Mouse (Mus musculus): ENCODE measurements around the gene Gcfc2. TPM values are rescaled to one million over a fixed set of nuclear protein-coding genes. Genes with fewer than 3 reads are reported as not detected.

Gene Gcfc2
- total and polyA plus RNA-seq, 3 experiments, result 9.8 to 15.1 TPM; not detected in 1

- no peak for TF ChIP-seq NELFE (IDR thresholded peaks at IDR 0.05; ENCODE audit: low read depth, low read length)
- TF ChIP-seq POLR2A (IDR thresholded peaks at IDR 0.05; ENCODE audit: control insufficient read depth in 1 of 2, insufficient read depth in 1 of 2, low read depth in 1 of 2, low read length in 2 of 2, poor library complexity in 1 of 2), result no peak
- no peak for TF ChIP-seq POLR2AphosphoS5 (IDR thresholded peaks at IDR 0.05; ENCODE audit: borderline replicate concordance, low read depth, low read length)
- no peak for TF ChIP-seq E2F4 (IDR thresholded peaks at IDR 0.05; ENCODE audit: borderline replicate concordance, low read depth, low read length)
- no peak for TF ChIP-seq GATA1 (IDR thresholded peaks at IDR 0.05; ENCODE audit: low read depth, low read length)
- TF ChIP-seq ZC3H11A (IDR thresholded peaks at IDR 0.05; ENCODE audit: low read depth, low read length), result no peak
- TF ChIP-seq MYC (IDR thresholded peaks at IDR 0.05; ENCODE audit: low read depth, low read length), result no peak
- no peak for TF ChIP-seq ZNF384 (IDR thresholded peaks at IDR 0.05; ENCODE audit: low read depth, low read length)
- TF ChIP-seq MYB (IDR thresholded peaks at IDR 0.05; ENCODE audit: low read depth, low read length), result no peak
- peaks cover 0 to 26% of the 10 kb centered on the region in 2 experiments; a peak in 2 of 4 replicates for H3K36me3 ChIP-seq (ENCODE audit: control insufficient read depth in 1 of 2, insufficient read depth in 2 of 2, low read length in 2 of 2)
- H3K9ac ChIP-seq (ENCODE audit: control insufficient read depth, low read depth, low read length, poor library complexity, severe bottlenecking), result no peak overlapping the region
- no peak overlapping the region for H3K27ac ChIP-seq (ENCODE audit: control insufficient read depth, low read depth, low read length)
- no peaks in the 10 kb centered on the region for H3K4me1 ChIP-seq (ENCODE audit: control insufficient read depth in 1 of 2, insufficient read depth in 2 of 2, low read length in 2 of 2)
- DNase-seq (ENCODE audit: low read depth, low spot score), result no peak
- H3K79me2 ChIP-seq (ENCODE audit: control insufficient read depth, insufficient read depth, low read length, poor library complexity), result no peaks in the 10 kb centered on the region
- H3K27me3 ChIP-seq (ENCODE audit: control insufficient read depth in 1 of 2, insufficient read depth in 2 of 2, low read length in 2 of 2), result no peaks in the 10 kb centered on the region
- H3K9me3 ChIP-seq (replicated peaks; ENCODE audit: insufficient read depth, low read length), result no peaks in the 10 kb centered on the region
- no peak overlapping the region for H3K4me3 ChIP-seq (ENCODE audit: control insufficient read depth in 1 of 2, insufficient read depth in 1 of 2, low read depth in 2 of 2, low read length in 2 of 2)
Observed at GRCm38 (mm10) chr6:81944432-81944831, 21.0 kb downstream of the Gcfc2 start.

GRCm38 (mm10) chr6:81946906-81947305 lies 23.4 kb downstream of the Gcfc2 start:
- H3K36me3 ChIP-seq (ENCODE audit: control insufficient read depth in 1 of 2, insufficient read depth in 2 of 2, low read length in 2 of 2), result peaks cover 0 to 29% of the 10 kb centered on the region in 2 experiments; a peak in 2 of 4 replicates
- TF ChIP-seq RAD21 (IDR thresholded peaks at IDR 0.05; ENCODE audit: low read depth, low read length) (no peak), MYC (IDR thresholded peaks at IDR 0.05; ENCODE audit: low read depth, low read length) (no peak), ZMIZ1 (IDR thresholded peaks at IDR 0.05; ENCODE audit: low read depth, low read length) (no peak), GABPA (IDR thresholded peaks at IDR 0.05; ENCODE audit: low read depth, low read length) (no peak), TCF12 (IDR thresholded peaks at IDR 0.05; ENCODE audit: low read depth, low read length) (no peak), NELFE (IDR thresholded peaks at IDR 0.05; ENCODE audit: low read depth, low read length) (no peak), TAL1 (IDR thresholded peaks at IDR 0.05; ENCODE audit: low read length) (no peak), CHD2 (IDR thresholded peaks at IDR 0.05; ENCODE audit: low read length) (no peak), POLR2AphosphoS5 (IDR thresholded peaks at IDR 0.05; ENCODE audit: borderline replicate concordance, low read depth, low read length) (no peak), SMC3 (IDR thresholded peaks at IDR 0.05; ENCODE audit: low read depth, low read length) (no peak)

More at GRCm38 (mm10) chr6:81946906-81947305, 23.4 kb downstream of the Gcfc2 start:
- Histone ChIP-seq H3K79me2 (ENCODE audit: control insufficient read depth, insufficient read depth, low read length, poor library complexity) (no peaks in the 10 kb centered on the region), H3K27me3 (ENCODE audit: control insufficient read depth in 1 of 2, insufficient read depth in 2 of 2, low read length in 2 of 2) (no peaks in the 10 kb centered on the region), H3K4me3 (ENCODE audit: control insufficient read depth in 1 of 2, insufficient read depth in 1 of 2, low read depth in 2 of 2, low read length in 2 of 2) (no peak overlapping the region), H3K9ac (ENCODE audit: control insufficient read depth, low read depth, low read length, poor library complexity, severe bottlenecking) (no peak overlapping the region), H3K4me1 (ENCODE audit: control insufficient read depth in 1 of 2, insufficient read depth in 2 of 2, low read length in 2 of 2) (no peaks in the 10 kb centered on the region), H3K9me3 (replicated peaks; ENCODE audit: insufficient read depth, low read length) (no peaks in the 10 kb centered on the region), H3K27ac (ENCODE audit: control insufficient read depth, low read depth, low read length) (no peak overlapping the region)
- no peak for DNase-seq (ENCODE audit: low read depth, low spot score)

Measured in MEL (cell line).